Mouse (Mus musculus) adrenal gland, adult (tissue): ENCODE data around the gene Vav2.

Source experiments
- DNase-seq, 2 experiments: peaks; one replicate each; pipeline ENCODE4 v3.0.0; 2022 to 2023; ENCODE audit warnings: low spot score in 1 of 2; ENCODE audit not compliant: inconsistent age in 2 of 2

Vav2 gene

DNA sequence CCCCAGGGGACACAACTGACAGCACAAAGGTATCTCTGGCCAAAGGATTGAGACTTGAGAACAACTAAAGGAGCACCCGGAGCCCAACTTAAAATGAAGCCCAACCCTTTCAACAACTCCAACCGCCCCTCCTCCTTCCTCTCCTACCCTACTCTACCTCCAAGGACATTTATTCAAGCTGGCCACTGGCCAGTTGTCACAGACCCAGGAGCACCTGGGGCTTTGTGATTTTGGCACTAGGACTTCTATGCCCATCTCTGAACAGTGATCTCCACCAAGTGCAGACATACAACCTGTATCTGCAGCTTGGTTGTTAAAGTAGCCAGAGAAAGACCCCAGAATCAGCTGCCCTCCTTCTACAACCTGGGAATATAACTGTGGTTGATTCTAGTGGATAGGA is 102.1 kb downstream of the Vav2 start:
- DNase-seq, result peak in 1 of 2 experiments; percentile 68

DNA sequence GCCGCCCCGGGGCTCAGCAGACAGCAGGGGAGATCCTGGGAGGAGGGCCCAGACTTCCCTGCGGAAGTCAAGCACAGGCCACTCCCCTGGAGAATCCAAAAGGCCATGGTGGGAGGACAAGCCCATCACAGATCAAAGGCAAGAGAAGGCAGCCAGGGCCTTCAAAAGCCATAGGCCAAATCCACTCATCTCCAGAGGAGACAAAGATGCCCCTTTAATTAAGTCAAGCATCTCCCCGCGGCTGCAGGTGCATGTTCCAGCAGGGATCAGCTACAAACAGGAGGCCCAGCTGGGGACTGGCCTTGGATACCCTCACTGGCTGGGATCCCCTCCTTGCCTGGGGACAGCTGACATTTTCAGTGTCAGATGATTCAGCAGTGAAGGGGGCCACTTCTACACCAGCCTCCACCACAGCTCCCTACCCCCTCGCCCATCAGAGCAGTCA is 105.4 kb downstream of the Vav2 start:
- DNase-seq, result peak; percentile 55 to 75

- no peak for DNase-seq
Measured at GRCm38 (mm10) chr2:27320820-27321219, 106.0 kb downstream of the Vav2 start.

DNA sequence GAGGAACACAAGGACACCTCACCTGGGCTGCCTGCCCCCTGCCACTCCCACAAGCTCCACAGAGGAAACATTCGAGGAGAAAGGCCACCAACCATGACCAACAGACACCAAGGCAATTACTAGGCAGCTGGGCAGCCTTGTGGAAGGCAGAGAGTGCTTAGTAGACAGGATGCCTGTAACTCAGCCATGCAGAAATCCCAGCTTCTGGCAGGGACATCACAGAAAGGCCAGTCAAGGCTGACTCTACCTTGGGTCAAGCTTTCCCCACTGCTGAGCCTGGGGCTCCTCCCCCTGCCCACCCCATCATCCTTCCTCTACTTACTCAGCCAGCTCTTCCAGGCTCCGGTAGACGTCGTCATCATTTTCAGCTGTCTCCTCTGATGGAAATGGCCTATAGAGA is 108.2 kb downstream of the Vav2 start:
- DNase-seq, result peak; percentile 38 to 77

DNA sequence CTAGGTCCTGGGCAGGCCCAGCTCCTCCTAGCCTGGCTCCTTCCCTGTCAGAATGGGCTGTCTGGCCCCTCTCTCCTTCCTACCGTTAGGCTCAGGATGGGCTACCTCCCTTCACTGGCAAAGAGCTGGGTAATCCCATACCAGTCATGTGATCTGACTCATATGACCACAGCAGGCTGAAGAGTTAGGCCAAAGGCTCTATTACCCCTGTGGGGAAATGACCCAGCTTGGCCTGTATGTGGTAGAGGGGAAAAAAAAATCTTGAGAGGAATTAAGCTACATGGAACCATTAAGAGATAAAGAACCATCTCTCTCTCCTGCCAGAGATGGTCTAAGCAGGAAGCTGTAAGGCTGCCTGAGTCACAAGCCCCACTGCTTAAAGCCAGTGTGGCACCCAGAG is 108.6 kb downstream of the Vav2 start:
- no peak for DNase-seq

- DNase-seq, result no peak
Measured at GRCm38 (mm10) chr2:27316167-27316566, 110.7 kb downstream of the Vav2 start.

GRCm38 (mm10) chr2:27314269-27314668 is 112.6 kb downstream of the Vav2 start:
- no peak for DNase-seq

DNA sequence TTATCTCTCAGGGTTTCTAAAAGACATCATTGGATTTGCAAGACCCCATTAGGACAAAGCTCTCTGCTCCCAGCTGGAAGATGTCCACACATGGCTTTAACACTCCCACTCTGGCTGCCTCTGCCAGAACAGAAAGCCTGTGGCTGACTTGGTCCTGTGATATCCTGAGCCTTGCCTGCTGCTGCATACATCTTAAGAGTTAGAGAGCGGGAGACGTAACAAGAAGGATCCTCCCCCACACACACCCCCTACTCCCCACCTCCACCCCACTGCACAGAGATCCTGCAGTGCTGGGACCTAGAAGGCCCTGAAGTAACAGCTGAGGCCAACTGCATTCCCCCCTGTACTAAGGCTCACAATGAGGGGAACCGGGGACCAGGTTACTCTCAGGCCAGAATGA is 114.3 kb downstream of the Vav2 start:
- no peak for DNase-seq

DNA sequence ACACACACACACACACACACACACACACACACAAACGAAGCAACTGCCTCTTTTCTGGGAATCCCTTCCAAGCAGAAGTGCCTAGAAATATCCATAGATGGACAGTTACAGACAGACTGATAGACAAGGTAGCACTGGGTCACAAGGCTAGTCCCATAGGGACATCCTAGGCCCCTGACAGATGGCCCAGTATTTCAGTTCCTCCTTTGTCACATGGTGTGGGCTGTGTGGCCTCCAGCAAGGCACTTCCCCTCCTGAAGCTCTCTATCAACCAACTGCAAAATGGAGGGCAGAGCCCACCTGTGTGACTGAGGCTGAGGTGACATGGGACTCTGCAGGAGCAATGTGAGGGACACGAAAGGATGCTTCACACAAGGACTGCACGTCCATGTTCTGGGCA is 115.2 kb downstream of the Vav2 start:
- no peak for DNase-seq

DNA sequence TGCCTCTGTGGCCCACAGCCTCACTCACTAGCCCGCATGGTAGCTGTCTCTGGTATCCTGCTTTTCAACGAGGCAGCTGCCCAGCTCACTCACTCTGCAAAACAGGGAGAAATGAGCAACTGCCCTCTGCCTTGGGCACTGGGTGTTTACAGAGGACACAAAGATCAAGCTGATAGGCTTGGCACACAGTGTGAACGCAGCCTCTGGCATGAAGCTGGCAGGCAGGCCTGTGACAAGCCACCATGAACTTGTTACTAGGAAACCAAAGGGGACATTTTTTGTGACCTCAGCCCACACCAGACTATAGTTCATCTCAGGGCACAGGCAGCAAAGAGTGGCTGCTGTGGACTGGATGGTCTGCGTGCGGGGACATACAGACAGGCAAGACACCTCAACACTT is 115.9 kb downstream of the Vav2 start:
- no peak for DNase-seq

DNA sequence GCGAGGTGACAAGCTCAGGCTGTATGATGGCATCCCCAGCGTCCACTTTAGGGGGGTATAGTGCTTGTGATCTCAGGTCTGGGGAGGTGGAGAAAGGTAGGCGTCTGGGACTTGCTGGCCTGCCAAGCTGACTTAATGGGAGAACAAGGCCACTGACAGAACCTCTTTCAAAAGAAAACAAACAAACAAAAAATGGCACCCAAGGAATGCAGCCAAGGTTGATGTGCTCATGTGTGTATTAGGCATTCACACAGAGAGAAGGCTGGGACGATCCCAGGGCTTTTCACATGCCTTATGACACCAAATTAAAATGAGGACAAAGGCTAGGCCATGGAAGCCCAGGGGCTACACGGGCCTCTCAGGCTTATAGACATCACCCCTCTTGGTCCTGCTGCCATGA is 116.6 kb downstream of the Vav2 start:
- no peak for DNase-seq

DNA sequence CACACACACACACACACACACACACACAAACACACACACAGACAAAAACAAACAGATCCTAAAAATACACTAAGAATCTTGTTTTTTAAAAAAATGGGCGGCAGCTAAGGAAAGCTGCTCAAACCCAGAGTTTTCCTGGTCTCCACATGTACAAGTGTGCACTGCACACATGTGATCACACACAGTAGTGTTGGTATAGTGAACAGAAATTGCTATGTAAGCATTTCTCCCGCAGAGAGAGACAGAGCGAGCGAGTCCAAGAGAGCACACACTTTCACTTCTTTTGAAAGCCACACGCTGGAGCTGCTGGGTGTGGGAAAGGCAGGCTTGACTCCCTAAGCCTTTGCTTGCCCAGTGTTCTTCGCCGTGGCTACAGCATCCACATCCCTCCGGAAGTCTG is 120.2 kb downstream of the Vav2 start:
- DNase-seq, result no peak

DNA sequence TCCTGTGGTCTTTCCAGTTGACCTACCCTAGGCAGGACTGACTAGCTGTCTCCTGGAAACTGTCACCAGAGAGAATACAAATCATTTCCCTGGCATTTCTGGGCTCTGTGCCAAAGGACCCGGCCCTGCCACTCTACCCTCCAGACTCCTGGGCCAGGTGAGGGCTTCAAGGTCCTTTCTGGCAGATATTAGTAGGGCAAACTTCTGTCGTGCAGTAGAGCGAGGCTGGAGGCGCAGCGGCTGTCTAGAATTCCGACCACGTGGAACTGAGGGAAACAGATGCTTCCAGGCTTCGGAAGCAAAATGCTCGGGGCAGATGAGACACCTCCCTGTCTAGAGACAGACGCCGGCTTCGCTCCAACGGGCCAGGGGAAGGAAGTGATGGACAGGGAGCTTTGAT is 122.1 kb downstream of the Vav2 start:
- DNase-seq, result peak; percentile 58 to 86

- no peak for DNase-seq
Measured at GRCm38 (mm10) chr2:27304074-27304473, 122.8 kb downstream of the Vav2 start.

DNA sequence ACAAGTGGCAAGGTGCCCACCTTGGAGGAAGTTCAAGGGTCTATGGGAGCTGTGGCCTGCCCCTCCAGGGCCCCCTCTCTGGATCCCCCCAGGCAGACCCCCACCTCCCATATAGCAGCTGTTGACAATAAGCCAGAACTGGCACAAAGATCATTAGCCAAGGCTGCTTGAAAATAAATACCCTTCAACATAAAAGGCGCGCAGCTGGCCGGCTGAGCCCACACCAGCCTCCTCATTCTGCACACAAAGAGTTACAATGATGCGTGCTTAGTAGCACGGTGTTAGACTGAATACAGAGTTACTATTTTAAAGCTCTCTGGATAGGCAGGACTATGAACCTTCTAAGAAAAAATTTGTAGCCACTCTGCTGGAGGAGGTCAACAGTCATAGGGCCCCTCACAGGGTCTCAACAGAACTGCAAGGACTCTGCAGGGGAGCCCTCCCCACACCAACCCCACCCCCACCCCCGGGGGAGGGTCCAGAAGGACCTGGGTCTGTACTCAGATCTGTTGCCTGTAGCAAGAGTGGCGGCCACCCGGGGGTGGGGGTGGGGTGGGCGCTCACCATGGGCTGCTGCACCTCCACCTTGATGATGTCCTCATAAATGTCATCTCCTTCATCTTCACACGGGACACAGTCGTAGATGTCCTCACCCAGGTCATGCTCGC is 125.3 kb downstream of the Vav2 start:
- no peak for DNase-seq

GRCm38 (mm10) chr2:27300725-27301443 is 125.9 kb downstream of the Vav2 start:
- no peak for DNase-seq

GRCm38 (mm10) chr2:27296656-27297406 is 130.0 kb downstream of the Vav2 start:
- no peak for DNase-seq

DNA sequence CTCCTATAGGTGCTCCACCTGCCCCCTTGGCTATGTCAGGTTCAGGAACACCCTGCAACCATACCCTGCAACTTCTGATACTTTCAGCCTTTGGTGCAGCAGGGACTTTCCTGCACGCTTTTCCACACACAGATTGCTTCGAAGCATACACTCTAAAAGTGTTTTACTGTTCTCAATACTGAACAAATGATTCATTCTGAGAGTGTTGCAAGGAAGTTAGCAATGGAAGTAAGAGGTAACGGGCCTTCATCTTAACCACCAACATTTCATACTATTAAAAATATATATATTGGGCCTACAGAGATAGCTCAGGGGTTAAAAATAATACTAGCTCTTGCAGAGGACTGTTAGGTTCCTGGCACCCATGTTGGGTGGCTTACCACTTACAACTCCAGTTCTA is 132.1 kb downstream of the Vav2 start:
- no peak for DNase-seq

DNA sequence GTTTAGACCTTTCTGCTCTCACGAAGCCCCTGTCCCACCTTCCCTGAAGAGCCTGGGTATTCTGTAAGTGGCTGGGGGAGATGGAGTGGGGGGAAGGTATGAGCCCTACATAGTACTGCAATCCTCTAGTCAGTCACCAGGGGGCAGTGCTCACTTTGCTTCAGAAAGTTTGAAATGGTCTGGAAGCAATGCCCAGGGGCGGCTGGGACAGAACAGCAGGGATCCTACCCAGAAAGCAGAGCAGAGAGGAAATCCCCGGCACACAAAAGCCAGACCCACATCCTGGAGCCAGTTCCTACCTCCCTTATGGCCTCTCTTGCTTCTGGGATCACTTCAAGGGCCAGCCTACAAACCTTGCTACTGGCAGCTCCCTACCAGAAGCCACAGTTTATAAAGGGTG is 137.8 kb downstream of the Vav2 start:
- peak; percentile 85 to 96 for DNase-seq

GRCm38 (mm10) chr2:27286971-27287710 is 139.7 kb downstream of the Vav2 start:
- peak; percentile 72 to 82 for DNase-seq

DNA sequence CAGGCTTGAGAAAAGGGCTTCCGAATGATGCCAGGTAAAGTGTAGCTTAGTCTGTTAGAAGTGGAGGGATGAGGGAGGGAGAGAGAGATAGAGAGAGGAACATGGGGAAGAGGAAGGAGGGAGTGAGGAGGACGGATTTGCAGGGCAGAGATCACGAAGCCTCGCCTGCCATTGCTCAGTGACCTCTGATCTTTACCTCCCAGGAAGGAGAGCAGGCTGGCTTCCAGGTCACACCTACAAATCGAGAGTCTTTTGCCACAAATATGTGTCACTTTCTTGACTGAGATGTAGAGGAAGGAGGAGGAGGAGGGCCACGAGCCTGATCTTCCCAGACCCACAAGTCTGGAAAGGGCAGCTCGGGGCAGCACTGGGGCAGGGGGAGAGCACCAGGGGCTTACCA is 142.4 kb downstream of the Vav2 start:
- DNase-seq, result no peak
